ENCODE assay signal across 8 mouse cellular contexts in genomic region chr12:72070327-72071269, GRCm38 (mm10). TPM values are rescaled to one million over a fixed set of nuclear protein-coding genes. Genes with fewer than 3 reads are reported as not detected.
DNase-seq lines count a peak whose midpoint lies in the region; ATAC-seq and TF ChIP-seq lines count a peak whose summit lies in the region.

Gene Gpr135, minus strand, starts transcription at chr12:72071125.

- WGBS in forebrain, embryonic 11.5 days: under 1% methylated on average over 94 of the region's 94 CpGs
- under 1% methylated on average over 94 of the region's 94 CpGs for WGBS in heart, embryonic 15.5 days
- WGBS in liver, embryonic 12.5 days (ENCODE audit: insufficient replicate concordance): under 1% methylated on average over 94 of the region's 94 CpGs

- no peaks in the 10 kb centered on the region; the same call in 1 of the 2 replicates for H3K4me1 ChIP-seq in brown adipose tissue, adult 24 weeks (ENCODE audit: control insufficient read depth, insufficient read depth, insufficient read length, low read length)
- H3K4me1 ChIP-seq in forebrain, embryonic 11.5 days (replicated peaks; ENCODE audit: control insufficient read depth, insufficient read depth, low read length): peaks cover 7% of the 10 kb centered on the region; the same call in 1 of the 2 replicates
- peaks cover 16% of the 10 kb centered on the region for H3K4me1 ChIP-seq in heart, embryonic 15.5 days (replicated peaks)
- H3K4me1 ChIP-seq in liver, embryonic 12.5 days: peaks cover 16% of the 10 kb centered on the region

- H3ac ChIP-seq in myocyte (ENCODE audit: control insufficient read depth, insufficient read length): peak within 1 kb of the TSS; percentile 10

- H3K79me2 ChIP-seq in myocyte (ENCODE audit: control insufficient read depth, insufficient read depth): no peaks in the 10 kb centered on the region

- no peaks in the 10 kb centered on the region for H3K36me3 ChIP-seq in forebrain, embryonic 11.5 days (ENCODE audit: control insufficient read depth, insufficient read depth, low read length)
- peaks cover 13% of the 10 kb centered on the region; the same call in 1 of the 2 replicates for H3K36me3 ChIP-seq in heart, embryonic 15.5 days
- peaks cover 9% of the 10 kb centered on the region for H3K36me3 ChIP-seq in liver, embryonic 12.5 days
- H3K36me3 ChIP-seq in myocyte (ENCODE audit: control insufficient read depth, insufficient read depth): no peaks in the 10 kb centered on the region

- peaks cover 10% of the 10 kb centered on the region for H3K27me3 ChIP-seq in forebrain, embryonic 11.5 days (ENCODE audit: control insufficient read depth, insufficient read depth, low read length)
- peaks cover 34% of the 10 kb centered on the region for H3K27me3 ChIP-seq in heart, embryonic 15.5 days
- H3K27me3 ChIP-seq in liver, embryonic 12.5 days (replicated peaks): peaks cover 58% of the 10 kb centered on the region
- peaks cover 9% of the 10 kb centered on the region for H3K27me3 ChIP-seq in myocyte (ENCODE audit: control insufficient read depth, insufficient read depth, insufficient read length)

- H3K9me3 ChIP-seq in forebrain, embryonic 11.5 days (ENCODE audit: control insufficient read depth, low read length): no peaks in the 10 kb centered on the region
- no peaks in the 10 kb centered on the region for H3K9me3 ChIP-seq in heart, embryonic 15.5 days (replicated peaks)
- H3K9me3 ChIP-seq in liver, embryonic 12.5 days (replicated peaks): no peaks in the 10 kb centered on the region

- no peak for TF ChIP-seq POLR2A in myocyte (IDR thresholded peaks at IDR 0.05; ENCODE audit: insufficient read length, low read depth)

- H3K27ac ChIP-seq in brown adipose tissue, adult 24 weeks (replicated peaks; ENCODE audit: low read depth, low read length): no peak within 1 kb of the TSS
- H3K27ac ChIP-seq in forebrain, embryonic 11.5 days (ENCODE audit: low read depth, low read length): 0 out of 2 replicates have a peak within 1 kb of the TSS, but pooled peaks have one; percentile 25
- H3K27ac ChIP-seq in heart, embryonic 15.5 days: no peak within 1 kb of the TSS
- no peak within 1 kb of the TSS for H3K27ac ChIP-seq in liver, embryonic 12.5 days

- peak; percentile 86 for ATAC-seq in forebrain, embryonic 11.5 days (replicated peaks; ENCODE audit: low FRiP score)
- ATAC-seq in heart, embryonic 15.5 days (replicated peaks; ENCODE audit: insufficient number of reproducible peaks, insufficient read depth, low FRiP score, low read depth): peak; percentile 91
- peak; percentile 60 for ATAC-seq in liver, embryonic 12.5 days

- H3K4me2 ChIP-seq in forebrain, embryonic 11.5 days (ENCODE audit: low read depth, low read length, severe bottlenecking): peak within 1 kb of the TSS; percentile 95
- peak within 1 kb of the TSS; percentile 97 for H3K4me2 ChIP-seq in heart, embryonic 15.5 days
- H3K4me2 ChIP-seq in liver, embryonic 12.5 days: peak within 1 kb of the TSS; percentile 91
- H3K4me2 ChIP-seq in myocyte (ENCODE audit: low read depth): peak within 1 kb of the TSS; percentile 90

- peak; percentile 81 for DNase-seq in CD4-positive helper T cell, adult 2 months (ENCODE audit: low read depth, low spot score)
- peak; percentile 93 for DNase-seq in forebrain, embryonic 11.5 days (ENCODE audit: low spot score)
- peak; percentile 86 for DNase-seq in kidney, postnatal 14 days
- DNase-seq in spleen, postnatal 36 days (ENCODE audit: low spot score in 2 of 2): peak; percentile 68

- H3K4me3 ChIP-seq in brown adipose tissue, adult 24 weeks (ENCODE audit: insufficient read depth, low read depth, low read length): peak within 1 kb of the TSS; percentile 61
- peak within 1 kb of the TSS; percentile 51 for H3K4me3 ChIP-seq in forebrain, embryonic 11.5 days (ENCODE audit: low read depth, low read length)
- H3K4me3 ChIP-seq in heart, embryonic 15.5 days: peak within 1 kb of the TSS; percentile 70
- H3K4me3 ChIP-seq in liver, embryonic 12.5 days: peak within 1 kb of the TSS; percentile 61
- peak within 1 kb of the TSS; percentile 15 for H3K4me3 ChIP-seq in myocyte

- peak within 1 kb of the TSS; percentile 68 for H3K9ac ChIP-seq in forebrain, embryonic 11.5 days (ENCODE audit: low read length)
- peak within 1 kb of the TSS; percentile 55 for H3K9ac ChIP-seq in heart, embryonic 15.5 days
- H3K9ac ChIP-seq in liver, embryonic 12.5 days: peak within 1 kb of the TSS; percentile 22; the same call in 1 of the 2 replicates

TF ChIP-seq in myocyte, 11 proteins besides CTCF, POLR2A, EP300 and RAD21:
- TF ChIP-seq MYOG (IDR thresholded peaks at IDR 0.05; ENCODE audit: control insufficient read depth in 1 of 3, insufficient read depth in 1 of 3, insufficient read length in 2 of 3, low read depth in 2 of 3): peak in 2 of 3 experiments; percentile 31 to 72
- TF ChIP-seq SRF (IDR thresholded peaks at IDR 0.05; ENCODE audit: control insufficient read depth, insufficient read length, low read depth): no peak
- peak in 2 of 3 experiments; percentile 7 to 62 for TF ChIP-seq MYOD1 (IDR thresholded peaks at IDR 0.05; ENCODE audit: control insufficient read depth in 1 of 3, insufficient read length in 2 of 3, low read depth in 2 of 3)

RNA-seq across cellular contexts. Expression of gene Gpr135, which starts in this region (rescaled TPM):
- 3.5 and 4.0 TPM in 2 replicates for polyA plus RNA-seq in brown adipose tissue, adult 24 weeks (2012; ENCODE audit: insufficient read depth, insufficient read length, missing spikeins)
- polyA plus RNA-seq in forebrain, embryonic 11.5 days (2014; fragmentation: Nextera tagmentation; extraction: Ambion mirVana): 0.68 and 0.76 TPM in 2 replicates
- 0.48 and 0.60 TPM in 2 replicates for polyA plus RNA-seq in heart, embryonic 15.5 days (2015; fragmentation: Nextera tagmentation; extraction: Ambion mirVana)
- polyA plus RNA-seq in liver, embryonic 12.5 days (2016; fragmentation: Nextera tagmentation; extraction: Ambion mirVana): 0.18 and 0.25 TPM in 2 replicates
- polyA plus RNA-seq in myocyte (2012; fragmentation: generic; extraction: Trizol): 0.04 TPM

Comparison
In these comparisons a context has a peak if more than half of its experiments do, and no peak if none do; other contexts are left out.
1. Peak in DNase-seq, ATAC-seq, H3K4me3 ChIP-seq, H3K27ac ChIP-seq, H3K9ac ChIP-seq and H3K4me2 ChIP-seq in forebrain, embryonic 11.5 days; RNA of the gene not detected or under 1 TPM.
2. Peak in ATAC-seq, H3K4me3 ChIP-seq, H3K9ac ChIP-seq and H3K4me2 ChIP-seq in heart, embryonic 15.5 days; RNA of the gene not detected or under 1 TPM.
3. Peak in ATAC-seq, H3K4me3 ChIP-seq, H3K9ac ChIP-seq and H3K4me2 ChIP-seq in liver, embryonic 12.5 days; RNA of the gene not detected or under 1 TPM.
4. H3K4me3 ChIP-seq: peak in every context shown above with its lines; median percentile 70 in heart, embryonic 15.5 days; 61 in brown adipose tissue, adult 24 weeks; 61 in liver, embryonic 12.5 days; 51 in forebrain, embryonic 11.5 days; 15 in myocyte.